9 mouse cellular contexts compared by ENCODE assay signal in genomic region chr1:162216656-162217055, GRCm38 (mm10).
DNase-seq lines count a peak whose midpoint lies in the region; ATAC-seq and TF ChIP-seq lines count a peak whose summit lies in the region.
"Had no signal": no experiment of that assay in that cellular context is flagged by ENCODE, and none has a peak within 500 bp of the region (broad histone marks: within the 10 kb centered on the region; RNA-seq: fewer than 3 reads in every experiment).

No protein-coding gene starts in this region.

- H3K9me3 ChIP-seq in limb, embryonic 13.5 days = no peaks in the 10 kb centered on the region

- H3K79me2 ChIP-seq in heart, adult 2 months (replicated peaks; ENCODE audit: control insufficient read depth, insufficient read depth, low read length) = no peaks in the 10 kb centered on the region

- H3K27me3 ChIP-seq in heart, adult 2 months (ENCODE audit: control insufficient read depth, insufficient read depth, low read length) = no peaks in the 10 kb centered on the region
- H3K27me3 ChIP-seq in limb, embryonic 13.5 days = no peaks in the 10 kb centered on the region

- no peak for TF ChIP-seq CTCF in heart, adult 2 months (IDR thresholded peaks at IDR 0.05)
- TF ChIP-seq CTCF in embryonic fibroblast, embryonic 13.5 days (IDR thresholded peaks at IDR 0.05; ENCODE audit: borderline replicate concordance, insufficient read depth, low read length) = no peak

- H3K4me3 ChIP-seq in heart, adult 2 months = no peak overlapping the region
- no peak overlapping the region for H3K4me3 ChIP-seq in embryonic fibroblast, embryonic 13.5 days (ENCODE audit: insufficient read depth, low read length)
- H3K4me3 ChIP-seq in limb, embryonic 13.5 days = 0 out of 2 replicates have a peak overlapping the region, but pooled peaks have one; percentile 15

- peak overlapping the region; percentile 56 for H3K4me2 ChIP-seq in limb, embryonic 13.5 days (replicated peaks)

- H3K4me1 ChIP-seq in heart, adult 2 months (ENCODE audit: control insufficient read depth, insufficient read depth, low read length) = peaks cover 2% of the 10 kb centered on the region
- peaks cover 8% of the 10 kb centered on the region for H3K4me1 ChIP-seq in embryonic fibroblast, embryonic 13.5 days (ENCODE audit: control insufficient read depth, insufficient read depth, low read length)
- peaks cover 40% of the 10 kb centered on the region for H3K4me1 ChIP-seq in limb, embryonic 13.5 days

- no peak for TF ChIP-seq POLR2A in heart, adult 2 months (IDR thresholded peaks at IDR 0.05; ENCODE audit: insufficient read depth, low read depth, low read length)
- peak; percentile 60 for TF ChIP-seq POLR2A in embryonic fibroblast, embryonic 13.5 days (IDR thresholded peaks at IDR 0.05; ENCODE audit: low read depth, low read length)

- H3K36me3 ChIP-seq in heart, adult 2 months (ENCODE audit: control insufficient read depth, insufficient read depth, low read length) = no peaks in the 10 kb centered on the region
- no peaks in the 10 kb centered on the region for H3K36me3 ChIP-seq in limb, embryonic 13.5 days

- WGBS in heart, adult 2 months = 28% methylated on average over 4 of the region's 4 CpGs
- 5% methylated on average over 4 of the region's 4 CpGs for WGBS in limb, embryonic 13.5 days

- ATAC-seq in limb, embryonic 13.5 days (ENCODE audit: low FRiP score, low read depth) = peak; percentile 67

- DNase-seq in heart, adult 2 months = no peak
- DNase-seq in heart, postnatal 25 days (ENCODE audit: low spot score) = no peak
- DNase-seq in MN1 (ENCODE audit: low spot score) = peak; percentile 34
- DNase-seq in adrenal gland, adult 8-10 months = no peak
- no peak for DNase-seq in adrenal gland, postnatal 36 days
- DNase-seq in c-Kit-positive CD71-positive TER-119-positive erythroid progenitor cells, embryonic 14.5 days (ENCODE audit: low spot score) = no peak

- H3K27ac ChIP-seq in heart, adult 2 months = peak overlapping the region; percentile 73
- peak overlapping the region; percentile 100 for H3K27ac ChIP-seq in embryonic fibroblast, embryonic 13.5 days (ENCODE audit: insufficient read depth, low read length)
- H3K27ac ChIP-seq in limb, embryonic 13.5 days = peak overlapping the region; percentile 100
- H3K27ac ChIP-seq: macrophage had no signal

- no peak for TF ChIP-seq EP300 in heart, adult 2 months (IDR thresholded peaks at IDR 0.05; ENCODE audit: insufficient read depth, low read depth, low read length)

- H3K9ac ChIP-seq in heart, adult 2 months (ENCODE audit: low read depth, low read length) = no peak overlapping the region
- peak overlapping the region; percentile 58 for H3K9ac ChIP-seq in limb, embryonic 13.5 days

- intact Hi-C loops in heart, adult 2 months (cut with DNase I) = loop anchor here (2.0 to 5.0 kb wide), 2 partner anchors 30 to 214 kb away; no protein-coding TSS in a partner anchor
- intact Hi-C loops in heart, postnatal 25 days (cut with DNase I) = no loop called here
